Mouse (Mus musculus) intestine, embryonic 14.5 days (tissue): ENCODE measurements at regions not wholly inside any gene's neighbourhood (a gene's known extent, or its start where the extent isn't known, plus 50 kb on each side); places are given as distances from the start of the nearest gene placed in this dataset.
A peak's percentile ranks its signal among the peaks of the same experiment; 100 is the strongest.

Experiments
- ATAC-seq: fragments of 200-750 bp; cut with Nextera tagmentation; replicated peaks from 2 replicates; pipeline ENCODE4 v1.8.0; 2017; ENCODE audit warnings: low read depth, moderate number of reproducible peaks, moderate TSS enrichment, moderate library complexity; ENCODE audit not compliant: low FRiP score, low TSS enrichment
- DNase-seq: peaks from one replicate; pipeline ENCODE4 v3.0.0-alpha.2; 2018; ENCODE audit warnings: low spot score
- H3K27ac ChIP-seq: fragments of 300-500 bp; sonication (generic); 2 replicates; pipeline ENCODE4 v1.5.1; 2014; ENCODE audit warnings: low read depth, mild to moderate bottlenecking, control low read depth
- H3K27me3 ChIP-seq: fragments of 300-500 bp; sonication (generic); replicated peaks from 2 replicates; pipeline ENCODE4 v1.6.1; 2014; ENCODE audit warnings: low read length, control low read depth; ENCODE audit not compliant: control insufficient read depth, insufficient read depth
- H3K36me3 ChIP-seq: fragments of 300-500 bp; sonication (generic); 2 replicates; pipeline ENCODE4 v1.6.1; 2014; ENCODE audit warnings: low read length, control low read depth; ENCODE audit not compliant: control insufficient read depth, insufficient read depth
- H3K4me1 ChIP-seq: fragments of 300-500 bp; sonication (generic); replicated peaks from 2 replicates; pipeline ENCODE4 v1.6.1; 2014; ENCODE audit warnings: low read length, control low read depth, mixed read lengths; ENCODE audit not compliant: control insufficient read depth, insufficient read depth
- H3K4me2 ChIP-seq: fragments of 300-500 bp; sonication (generic); 2 replicates; pipeline ENCODE4 v1.6.1; 2014; ENCODE audit warnings: low read length
- H3K4me3 ChIP-seq: fragments of 300-500 bp; sonication (generic); 2 replicates; pipeline ENCODE4 v1.5.1; 2014; ENCODE audit warnings: low read depth, low read length, control low read depth, mixed read lengths
- H3K9ac ChIP-seq: fragments of 300-500 bp; sonication (generic); 2 replicates; pipeline ENCODE4 v1.6.1; 2014; ENCODE audit warnings: mild to moderate bottlenecking, low read length
- H3K9me3 ChIP-seq: fragments of 300-500 bp; sonication (generic); 2 replicates; pipeline ENCODE4 v1.6.1; 2016; ENCODE audit warnings: low read length, control low read depth; ENCODE audit not compliant: control insufficient read depth
- WGBS: fragments of 180-500 bp; shearing (Covaris S2); extraction: QIAGEN DNeasy Blood & Tissue Kit; methylation state at CpG from one replicate; pipeline ENCODE4 v1.1.7; 2014; 5-methylcytosine and 5-hydroxymethylcytosine counted together

GRCm38 (mm10) chr7:90041565-90042024, 60.8 kb upstream of the Eed start:
- Histone ChIP-seq H3K36me3 (no peaks in the 10 kb centered on the region), H3K27me3 (no peaks in the 10 kb centered on the region), H3K4me3 (no peak overlapping the region), H3K4me2 (no peak overlapping the region), H3K27ac (peak overlapping the region; percentile 33; the same call in 1 of the 2 replicates), H3K9ac (no peak overlapping the region), H3K4me1 (peaks cover 12% of the 10 kb centered on the region), H3K9me3 (no peaks in the 10 kb centered on the region)
- no peak; the same call in 1 of the 2 replicates for ATAC-seq
- DNase-seq, result no peak
- 37% methylated on average over 5 of the region's 5 CpGs for WGBS

- no peaks in the 10 kb centered on the region for H3K27me3 ChIP-seq
- ATAC-seq (no peak), DNase-seq (no peak)
- no peak overlapping the region for H3K4me2 ChIP-seq
- no peaks in the 10 kb centered on the region for H3K36me3 ChIP-seq
- no peak overlapping the region for H3K9ac ChIP-seq
- peaks cover 12% of the 10 kb centered on the region for H3K4me1 ChIP-seq
- no peak overlapping the region for H3K27ac ChIP-seq
- H3K9me3 ChIP-seq, result no peaks in the 10 kb centered on the region
- WGBS, result 83% methylated on average over 7 of the region's 7 CpGs
- H3K4me3 ChIP-seq, result no peak overlapping the region
Observed at GRCm38 (mm10) chr7:90042364-90042763, 61.6 kb upstream of the Eed start.

GRCm38 (mm10) chr7:90043526-90043925, 62.7 kb upstream of the Eed start:
- Histone ChIP-seq H3K9me3 (no peaks in the 10 kb centered on the region), H3K9ac (no peak overlapping the region), H3K4me3 (no peak overlapping the region), H3K27ac (peak overlapping the region; percentile 34; the same call in 1 of the 2 replicates), H3K27me3 (no peaks in the 10 kb centered on the region), H3K4me1 (peaks cover 12% of the 10 kb centered on the region), H3K4me2 (no peak overlapping the region), H3K36me3 (no peaks in the 10 kb centered on the region)
- WGBS, result 42% methylated on average over 8 of the region's 8 CpGs
- ATAC-seq (no peak), DNase-seq (no peak)

- H3K27me3 ChIP-seq, result no peaks in the 10 kb centered on the region
- no peaks in the 10 kb centered on the region for H3K36me3 ChIP-seq
- H3K9me3 ChIP-seq, result no peaks in the 10 kb centered on the region
- H3K27ac ChIP-seq, result peak overlapping the region; percentile 17; the same call in 1 of the 2 replicates
- H3K4me1 ChIP-seq, result peaks cover 12% of the 10 kb centered on the region
- no peak for DNase-seq
- H3K4me3 ChIP-seq, result no peak overlapping the region
- WGBS, result 57% methylated on average over 4 of the region's 4 CpGs
- no peak overlapping the region for H3K9ac ChIP-seq
- ATAC-seq, result peak; percentile 30; the same call in 1 of the 2 replicates
- no peak overlapping the region for H3K4me2 ChIP-seq
Observed at GRCm38 (mm10) chr7:90044100-90044698, 63.4 kb upstream of the Eed start.

GRCm38 (mm10) chr7:90045208-90045800, 64.5 kb upstream of the Eed start:
- H3K27me3 ChIP-seq, result no peaks in the 10 kb centered on the region
- H3K27ac ChIP-seq, result no peak overlapping the region
- peaks cover 12% of the 10 kb centered on the region for H3K4me1 ChIP-seq
- WGBS, result 61% methylated on average over 4 of the region's 4 CpGs
- DNase-seq (no peak), ATAC-seq (no peak)
- H3K36me3 ChIP-seq, result no peaks in the 10 kb centered on the region
- H3K9me3 ChIP-seq, result no peaks in the 10 kb centered on the region
- no peak overlapping the region for H3K9ac ChIP-seq
- no peak overlapping the region for H3K4me3 ChIP-seq
- H3K4me2 ChIP-seq, result no peak overlapping the region

GRCm38 (mm10) chr7:90046228-90046627, 65.4 kb upstream of the Eed start:
- ATAC-seq, result no peak
- no peak for DNase-seq
- no peaks in the 10 kb centered on the region for H3K27me3 ChIP-seq
- H3K9me3 ChIP-seq, result no peaks in the 10 kb centered on the region
- peaks cover 11% of the 10 kb centered on the region for H3K4me1 ChIP-seq
- WGBS, result 69% methylated on average over 3 of the region's 3 CpGs
- H3K9ac ChIP-seq, result no peak overlapping the region
- H3K4me3 ChIP-seq, result no peak overlapping the region
- H3K36me3 ChIP-seq, result no peaks in the 10 kb centered on the region
- H3K4me2 ChIP-seq, result no peak overlapping the region
- H3K27ac ChIP-seq, result no peak overlapping the region

GRCm38 (mm10) chr7:90046862-90047261, 66.1 kb upstream of the Eed start:
- Histone ChIP-seq H3K4me1 (peaks cover 6% of the 10 kb centered on the region), H3K36me3 (no peaks in the 10 kb centered on the region), H3K4me3 (no peak overlapping the region), H3K9ac (no peak overlapping the region), H3K4me2 (no peak overlapping the region), H3K27ac (no peak overlapping the region), H3K9me3 (no peaks in the 10 kb centered on the region), H3K27me3 (no peaks in the 10 kb centered on the region)
- ATAC-seq (no peak), DNase-seq (no peak)
- 86% methylated on average over 4 of the region's 4 CpGs for whole genome bisulfite sequencing

- H3K4me2 ChIP-seq, result no peak overlapping the region
- H3K9me3 ChIP-seq, result no peaks in the 10 kb centered on the region
- H3K4me1 ChIP-seq, result no peaks in the 10 kb centered on the region; the same call in 1 of the 2 replicates
- DNase-seq (no peak), ATAC-seq (no peak)
- no peaks in the 10 kb centered on the region for H3K36me3 ChIP-seq
- 73% methylated on average over 10 of the region's 10 CpGs for WGBS
- no peak overlapping the region for H3K27ac ChIP-seq
- no peak overlapping the region for H3K9ac ChIP-seq
- no peaks in the 10 kb centered on the region for H3K27me3 ChIP-seq
- H3K4me3 ChIP-seq, result no peak overlapping the region
Observed at GRCm38 (mm10) chr7:90048401-90049307, 67.9 kb upstream of the Eed start.
